Mouse (Mus musculus): Measurements from ENCODE around the gene Mycbp2. TPM values are rescaled to one million over a fixed set of nuclear protein-coding genes. Genes with fewer than 3 reads are reported as not detected.

The Mycbp2 gene
- polyA plus RNA-seq, 1 experiment from 2014 or later = 9.6 TPM

GRCm38 (mm10) chr14:103086671-103087324, 259.8 kb downstream of the Mycbp2 start:
- no peaks in the 10 kb centered on the region for H3K27me3 ChIP-seq (replicated peaks)
- peaks cover 9% of the 10 kb centered on the region for H3K4me1 ChIP-seq
- H3K9me3 ChIP-seq = no peaks in the 10 kb centered on the region
- 84% methylated on average over 4 of the region's 4 CpGs for WGBS
- H3K36me3 ChIP-seq = peaks cover 73% of the 10 kb centered on the region
- H3K9ac ChIP-seq = no peak overlapping the region
- ATAC-seq (ENCODE audit: extremely low read depth, insufficient number of reproducible peaks, low FRiP score, low TSS enrichment) = peak; percentile 83
- peak overlapping the region; percentile 34; the same call in 1 of the 2 replicates for H3K27ac ChIP-seq (replicated peaks)
- H3K4me2 ChIP-seq = peak overlapping the region; percentile 12
- H3K4me3 ChIP-seq = no peak overlapping the region

GRCm38 (mm10) chr14:103085840-103086533, 260.6 kb downstream of the Mycbp2 start:
- no peaks in the 10 kb centered on the region for H3K27me3 ChIP-seq (replicated peaks)
- peak overlapping the region; percentile 34; the same call in 1 of the 2 replicates for H3K27ac ChIP-seq (replicated peaks)
- no peaks in the 10 kb centered on the region for H3K9me3 ChIP-seq
- ATAC-seq (ENCODE audit: extremely low read depth, insufficient number of reproducible peaks, low FRiP score, low TSS enrichment) = no peak
- peaks cover 68% of the 10 kb centered on the region for H3K36me3 ChIP-seq
- peak overlapping the region; percentile 39; the same call in 1 of the 2 replicates for H3K4me2 ChIP-seq
- 57% methylated on average over 1 of the region's 1 CpGs for WGBS
- H3K9ac ChIP-seq = no peak overlapping the region
- H3K4me1 ChIP-seq = peaks cover 6% of the 10 kb centered on the region; the same call in 1 of the 2 replicates
- H3K4me3 ChIP-seq = no peak overlapping the region

GRCm38 (mm10) chr14:103079209-103079977, 267.2 kb downstream of the Mycbp2 start:
- ATAC-seq (ENCODE audit: extremely low read depth, insufficient number of reproducible peaks, low FRiP score, low TSS enrichment) = no peak
- no peak overlapping the region for H3K27ac ChIP-seq (replicated peaks)
- H3K4me3 ChIP-seq = no peak overlapping the region
- H3K36me3 ChIP-seq = peaks cover 75% of the 10 kb centered on the region
- no peak overlapping the region for H3K9ac ChIP-seq
- no peaks in the 10 kb centered on the region for H3K9me3 ChIP-seq
- H3K4me1 ChIP-seq = no peaks in the 10 kb centered on the region
- no peaks in the 10 kb centered on the region for H3K27me3 ChIP-seq (replicated peaks)
- WGBS = 86% methylated on average over 9 of the region's 9 CpGs
- H3K4me2 ChIP-seq = no peak overlapping the region

- Histone ChIP-seq H3K9ac (no peak overlapping the region), H3K9me3 (no peaks in the 10 kb centered on the region), H3K4me1 (no peaks in the 10 kb centered on the region), H3K27me3 (replicated peaks) (no peaks in the 10 kb centered on the region), H3K27ac (replicated peaks) (no peak overlapping the region), H3K36me3 (peaks cover 81% of the 10 kb centered on the region), H3K4me3 (no peak overlapping the region), H3K4me2 (no peak overlapping the region)
- no peak for ATAC-seq (ENCODE audit: extremely low read depth, insufficient number of reproducible peaks, low FRiP score, low TSS enrichment)
- WGBS = 86% methylated on average over 16 of the region's 16 CpGs
These were observed 268.4 kb downstream of the Mycbp2 start for GRCm38 (mm10) chr14:103078006-103078912.

- 82% methylated on average over 9 of the region's 9 CpGs for WGBS
- Histone ChIP-seq H3K4me1 (no peaks in the 10 kb centered on the region), H3K27ac (replicated peaks) (no peak overlapping the region), H3K27me3 (replicated peaks) (no peaks in the 10 kb centered on the region), H3K4me2 (no peak overlapping the region), H3K9ac (no peak overlapping the region), H3K36me3 (peaks cover 82% of the 10 kb centered on the region), H3K9me3 (no peaks in the 10 kb centered on the region), H3K4me3 (no peak overlapping the region)
- no peak for ATAC-seq (ENCODE audit: extremely low read depth, insufficient number of reproducible peaks, low FRiP score, low TSS enrichment)
These were observed 269.2 kb downstream of the Mycbp2 start for GRCm38 (mm10) chr14:103077272-103078005.

- Histone ChIP-seq H3K27ac (replicated peaks) (no peak overlapping the region), H3K4me1 (peaks cover 5% of the 10 kb centered on the region), H3K9ac (no peak overlapping the region), H3K27me3 (replicated peaks) (no peaks in the 10 kb centered on the region), H3K4me2 (no peak overlapping the region), H3K36me3 (peaks cover 81% of the 10 kb centered on the region), H3K4me3 (no peak overlapping the region), H3K9me3 (no peaks in the 10 kb centered on the region)
- 72% methylated on average over 7 of the region's 7 CpGs for WGBS
- no peak for ATAC-seq (ENCODE audit: extremely low read depth, insufficient number of reproducible peaks, low FRiP score, low TSS enrichment)
These were observed 271.4 kb downstream of the Mycbp2 start for GRCm38 (mm10) chr14:103075166-103075565.

GRCm38 (mm10) chr14:103073825-103074224, 272.8 kb downstream of the Mycbp2 start:
- no peak overlapping the region for H3K4me3 ChIP-seq
- ATAC-seq (ENCODE audit: extremely low read depth, insufficient number of reproducible peaks, low FRiP score, low TSS enrichment) = no peak
- H3K4me2 ChIP-seq = no peak overlapping the region
- 94% methylated on average over 8 of the region's 8 CpGs for WGBS
- peaks cover 11% of the 10 kb centered on the region for H3K4me1 ChIP-seq
- H3K27me3 ChIP-seq (replicated peaks) = no peaks in the 10 kb centered on the region
- no peak overlapping the region for H3K27ac ChIP-seq (replicated peaks)
- no peaks in the 10 kb centered on the region for H3K9me3 ChIP-seq
- peaks cover 72% of the 10 kb centered on the region for H3K36me3 ChIP-seq
- no peak overlapping the region for H3K9ac ChIP-seq

GRCm38 (mm10) chr14:103072731-103073130, 273.9 kb downstream of the Mycbp2 start:
- Histone ChIP-seq H3K9ac (no peak overlapping the region), H3K4me1 (peaks cover 11% of the 10 kb centered on the region), H3K27ac (replicated peaks) (no peak overlapping the region), H3K4me3 (no peak overlapping the region), H3K27me3 (replicated peaks) (no peaks in the 10 kb centered on the region), H3K36me3 (peaks cover 61% of the 10 kb centered on the region), H3K4me2 (no peak overlapping the region), H3K9me3 (no peaks in the 10 kb centered on the region)
- 83% methylated on average over 4 of the region's 4 CpGs for WGBS
- no peak for ATAC-seq (ENCODE audit: extremely low read depth, insufficient number of reproducible peaks, low FRiP score, low TSS enrichment)

- Histone ChIP-seq H3K27ac (replicated peaks) (no peak overlapping the region), H3K4me3 (peak overlapping the region; percentile 83), H3K9me3 (no peaks in the 10 kb centered on the region), H3K9ac (no peak overlapping the region), H3K36me3 (peaks cover 48% of the 10 kb centered on the region), H3K27me3 (replicated peaks) (no peaks in the 10 kb centered on the region), H3K4me1 (peaks cover 11% of the 10 kb centered on the region), H3K4me2 (peak overlapping the region; percentile 99)
- no peak for ATAC-seq (ENCODE audit: extremely low read depth, insufficient number of reproducible peaks, low FRiP score, low TSS enrichment)
- 86% methylated on average over 12 of the region's 12 CpGs for WGBS
These were observed 275.1 kb downstream of the Mycbp2 start for GRCm38 (mm10) chr14:103071471-103071870.

GRCm38 (mm10) chr14:103070790-103071189, 275.8 kb downstream of the Mycbp2 start:
- Histone ChIP-seq H3K9ac (peak overlapping the region; percentile 91), H3K36me3 (peaks cover 41% of the 10 kb centered on the region), H3K9me3 (no peaks in the 10 kb centered on the region), H3K27ac (replicated peaks) (peak overlapping the region; percentile 93), H3K27me3 (replicated peaks) (no peaks in the 10 kb centered on the region), H3K4me1 (peaks cover 11% of the 10 kb centered on the region), H3K4me2 (peak overlapping the region; percentile 99), H3K4me3 (peak overlapping the region; percentile 83)
- 2% methylated on average over 10 of the region's 10 CpGs for WGBS
- ATAC-seq (ENCODE audit: extremely low read depth, insufficient number of reproducible peaks, low FRiP score, low TSS enrichment) = no peak
